Mouse (Mus musculus): ENCODE data around the gene Irak3. TPM values are rescaled to one million over a fixed set of nuclear protein-coding genes. Genes with fewer than 3 reads are reported as not detected.

Irak3 gene
- polyA plus RNA-seq, 1 experiment from 2014 or later, result 1.5 TPM

DNA sequence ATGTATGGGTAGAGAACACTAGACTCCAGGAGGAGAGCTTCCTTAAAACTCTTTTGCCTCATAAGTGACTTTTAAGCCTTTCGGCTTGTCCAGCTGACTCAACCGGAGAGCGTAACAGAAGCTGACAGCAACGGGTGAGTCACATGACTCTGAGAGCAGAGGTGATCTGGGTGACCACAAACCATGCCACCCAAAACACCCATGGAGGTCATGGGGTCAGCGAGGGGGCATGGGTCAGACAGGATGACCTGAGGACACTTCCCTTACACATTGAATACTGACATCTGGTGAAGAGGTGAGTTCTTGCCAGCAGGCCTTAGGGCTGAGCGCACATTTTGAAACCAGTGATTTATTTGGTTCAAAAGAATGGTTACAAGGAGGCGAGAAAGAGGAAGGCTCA lies 50.3 kb downstream of the Irak3 start:
- H3K27ac ChIP-seq, result no peak overlapping the region
- WGBS, result 87% methylated on average over 7 of the region's 7 CpGs
- no peaks in the 10 kb centered on the region for H3K27me3 ChIP-seq (ENCODE audit: insufficient read depth, low read length)
- H3K9me3 ChIP-seq (replicated peaks; ENCODE audit: low read length), result no peaks in the 10 kb centered on the region
- H3K36me3 ChIP-seq (ENCODE audit: insufficient read depth, low read length), result no peaks in the 10 kb centered on the region
- no peaks in the 10 kb centered on the region for H3K4me1 ChIP-seq (replicated peaks; ENCODE audit: insufficient read depth, low read length)
- TF ChIP-seq CTCF (IDR thresholded peaks at IDR 0.05; ENCODE audit: low read depth), result no peak
- ATAC-seq (replicated peaks; ENCODE audit: low FRiP score, low read depth), result no peak
- H3K4me2 ChIP-seq (ENCODE audit: low read length), result no peak overlapping the region
- H3K4me3 ChIP-seq (replicated peaks; ENCODE audit: low read depth, low read length), result no peak overlapping the region
- no peak overlapping the region for H3K9ac ChIP-seq (ENCODE audit: low read depth, low read length)
- no peak for DNase-seq (ENCODE audit: low spot score)

GRCm38 (mm10) chr10:120140916-120141516 lies 60.9 kb downstream of the Irak3 start:
- ATAC-seq (replicated peaks; ENCODE audit: low FRiP score, low read depth) (no peak), DNase-seq (ENCODE audit: low spot score) (no peak)
- no peak overlapping the region for H3K27ac ChIP-seq
- no peaks in the 10 kb centered on the region for H3K27me3 ChIP-seq (ENCODE audit: insufficient read depth, low read length)
- no peak for TF ChIP-seq CTCF (IDR thresholded peaks at IDR 0.05; ENCODE audit: low read depth)
- H3K9me3 ChIP-seq (replicated peaks; ENCODE audit: low read length), result peaks cover 5% of the 10 kb centered on the region; the same call in 1 of the 2 replicates
- no peaks in the 10 kb centered on the region for H3K36me3 ChIP-seq (ENCODE audit: insufficient read depth, low read length)
- WGBS, result 71% methylated on average over 10 of the region's 10 CpGs
- no peak overlapping the region for H3K4me2 ChIP-seq (ENCODE audit: low read length)
- no peaks in the 10 kb centered on the region for H3K4me1 ChIP-seq (replicated peaks; ENCODE audit: insufficient read depth, low read length)
- H3K4me3 ChIP-seq (replicated peaks; ENCODE audit: low read depth, low read length), result no peak overlapping the region
- no peak overlapping the region for H3K9ac ChIP-seq (ENCODE audit: low read depth, low read length)

GRCm38 (mm10) chr10:120140193-120140592 lies 61.7 kb downstream of the Irak3 start:
- ATAC-seq (replicated peaks; ENCODE audit: low FRiP score, low read depth) (no peak), DNase-seq (ENCODE audit: low spot score) (no peak)
- H3K4me2 ChIP-seq (ENCODE audit: low read length), result no peak overlapping the region
- H3K4me1 ChIP-seq (replicated peaks; ENCODE audit: insufficient read depth, low read length), result no peaks in the 10 kb centered on the region
- H3K4me3 ChIP-seq (replicated peaks; ENCODE audit: low read depth, low read length), result no peak overlapping the region
- WGBS, result 57% methylated on average over 4 of the region's 4 CpGs
- H3K9me3 ChIP-seq (replicated peaks; ENCODE audit: low read length), result peaks cover 5% of the 10 kb centered on the region; the same call in 1 of the 2 replicates
- H3K36me3 ChIP-seq (ENCODE audit: insufficient read depth, low read length), result no peaks in the 10 kb centered on the region
- no peak overlapping the region for H3K27ac ChIP-seq
- no peaks in the 10 kb centered on the region for H3K27me3 ChIP-seq (ENCODE audit: insufficient read depth, low read length)
- H3K9ac ChIP-seq (ENCODE audit: low read depth, low read length), result no peak overlapping the region
- no peak for TF ChIP-seq CTCF (IDR thresholded peaks at IDR 0.05; ENCODE audit: low read depth)

DNA sequence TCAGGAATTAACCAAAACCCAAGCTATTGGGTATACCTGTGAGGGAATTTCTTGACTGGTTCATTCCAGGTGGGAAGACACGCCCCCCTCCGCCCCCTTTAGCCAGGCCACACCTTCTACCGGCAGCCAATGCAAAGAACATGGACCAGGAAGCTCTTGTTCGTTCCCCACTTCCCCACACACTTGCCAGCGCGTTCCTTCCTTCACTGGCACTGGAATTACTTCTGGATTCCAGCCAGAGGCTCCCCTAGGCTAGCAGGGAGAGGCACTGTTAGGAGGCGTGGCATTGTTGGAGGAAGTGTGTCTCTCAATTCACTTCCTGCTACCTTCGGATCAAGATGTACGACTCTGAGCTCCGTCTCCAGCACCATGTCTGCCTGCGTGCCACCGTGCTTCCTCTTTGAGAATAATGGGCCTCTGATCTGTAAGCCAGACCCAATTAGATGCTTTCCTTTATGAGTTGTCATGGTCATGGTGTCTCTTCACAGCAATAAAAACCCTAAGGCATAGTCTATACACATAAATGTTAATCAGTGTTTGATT lies 65.8 kb downstream of the Irak3 start:
- no peak for DNase-seq (ENCODE audit: low spot score)
- no peak for ATAC-seq (replicated peaks; ENCODE audit: low FRiP score, low read depth)
- Histone ChIP-seq H3K4me2 (ENCODE audit: low read length) (no peak overlapping the region), H3K27ac (no peak overlapping the region), H3K4me1 (replicated peaks; ENCODE audit: insufficient read depth, low read length) (no peaks in the 10 kb centered on the region), H3K36me3 (ENCODE audit: insufficient read depth, low read length) (no peaks in the 10 kb centered on the region), H3K9ac (ENCODE audit: low read depth, low read length) (no peak overlapping the region), H3K27me3 (ENCODE audit: insufficient read depth, low read length) (no peaks in the 10 kb centered on the region), H3K4me3 (replicated peaks; ENCODE audit: low read depth, low read length) (no peak overlapping the region), H3K9me3 (replicated peaks; ENCODE audit: low read length) (no peaks in the 10 kb centered on the region)
- 78% methylated on average over 12 of the region's 12 CpGs for WGBS
- TF ChIP-seq CTCF (IDR thresholded peaks at IDR 0.05; ENCODE audit: low read depth), result no peak

- ATAC-seq (replicated peaks; ENCODE audit: low FRiP score, low read depth) (no peak), DNase-seq (ENCODE audit: low spot score) (no peak)
- Histone ChIP-seq H3K36me3 (ENCODE audit: insufficient read depth, low read length) (no peaks in the 10 kb centered on the region), H3K27me3 (ENCODE audit: insufficient read depth, low read length) (no peaks in the 10 kb centered on the region), H3K27ac (no peak overlapping the region), H3K4me2 (ENCODE audit: low read length) (no peak overlapping the region), H3K4me1 (replicated peaks; ENCODE audit: insufficient read depth, low read length) (no peaks in the 10 kb centered on the region), H3K9me3 (replicated peaks; ENCODE audit: low read length) (no peaks in the 10 kb centered on the region), H3K9ac (ENCODE audit: low read depth, low read length) (no peak overlapping the region), H3K4me3 (replicated peaks; ENCODE audit: low read depth, low read length) (no peak overlapping the region)
- TF ChIP-seq CTCF (IDR thresholded peaks at IDR 0.05; ENCODE audit: low read depth), result no peak
- WGBS, result 49% methylated on average over 11 of the region's 11 CpGs
These were observed 68.2 kb downstream of the Irak3 start for GRCm38 (mm10) chr10:120133697-120134096.

- TF ChIP-seq CTCF (IDR thresholded peaks at IDR 0.05; ENCODE audit: low read depth), result peak; percentile 68
- DNase-seq (ENCODE audit: low spot score) (peak; percentile 51), ATAC-seq (replicated peaks; ENCODE audit: low FRiP score, low read depth) (no peak)
- Histone ChIP-seq H3K36me3 (ENCODE audit: insufficient read depth, low read length) (no peaks in the 10 kb centered on the region), H3K4me1 (replicated peaks; ENCODE audit: insufficient read depth, low read length) (no peaks in the 10 kb centered on the region), H3K4me2 (ENCODE audit: low read length) (no peak overlapping the region), H3K4me3 (replicated peaks; ENCODE audit: low read depth, low read length) (no peak overlapping the region), H3K9me3 (replicated peaks; ENCODE audit: low read length) (no peaks in the 10 kb centered on the region), H3K9ac (ENCODE audit: low read depth, low read length) (no peak overlapping the region), H3K27me3 (ENCODE audit: insufficient read depth, low read length) (no peaks in the 10 kb centered on the region), H3K27ac (no peak overlapping the region)
- 69% methylated on average over 16 of the region's 16 CpGs for whole genome bisulfite sequencing
These were observed 71.3 kb downstream of the Irak3 start for GRCm38 (mm10) chr10:120130621-120131020.
